Mouse (Mus musculus) neural tube, embryonic 12.5 days (tissue): ENCODE data around the gene Neurod4. TPM values are rescaled to one million over a fixed set of nuclear protein-coding genes. Genes with fewer than 3 reads are reported as not detected.

Experiments used
- ATAC-seq: fragments of 200-750 bp; cut with Nextera tagmentation; 2 replicates; pipeline ENCODE4 v1.8.0; 2017; ENCODE audit warnings: low read depth, mild to moderate bottlenecking, moderate TSS enrichment, moderate library complexity; ENCODE audit not compliant: low FRiP score
- H3K27ac ChIP-seq: fragments of 300-500 bp; sonication (generic); 2 replicates; pipeline ENCODE4 v1.5.1; 2016
- H3K27me3 ChIP-seq: fragments of 300-500 bp; sonication (generic); replicated peaks from 2 replicates; pipeline ENCODE4 v1.6.1; 2016; ENCODE audit warnings: mild to moderate bottlenecking
- H3K36me3 ChIP-seq: fragments of 300-500 bp; sonication (generic); 2 replicates; pipeline ENCODE4 v1.6.1; 2016; ENCODE audit warnings: mild to moderate bottlenecking
- H3K4me1 ChIP-seq: fragments of 300-500 bp; sonication (generic); 2 replicates; pipeline ENCODE4 v1.6.1; 2016
- H3K4me2 ChIP-seq: fragments of 300-500 bp; sonication (generic); replicated peaks from 2 replicates; pipeline ENCODE4 v1.6.1; 2016; ENCODE audit warnings: mild to moderate bottlenecking
- H3K4me3 ChIP-seq: fragments of 300-500 bp; sonication (generic); 2 replicates; pipeline ENCODE4 v1.5.1; 2016
- H3K9ac ChIP-seq: fragments of 300-500 bp; sonication (generic); 2 replicates; pipeline ENCODE4 v1.6.1; 2016; ENCODE audit warnings: mild to moderate bottlenecking
- H3K9me3 ChIP-seq: fragments of 300-500 bp; sonication (generic); 2 replicates; pipeline ENCODE4 v1.6.1; 2016; ENCODE audit warnings: mild to moderate bottlenecking
- WGBS: fragments of 180-500 bp; shearing (Covaris S2); methylation state at CpG from one replicate; pipeline ENCODE4 v1.1.7; 2016; 5-methylcytosine and 5-hydroxymethylcytosine counted together
- polyA plus RNA-seq: library from polyadenylated mRNA; unstranded; fragments of >200 nt; fragmentation: Nextera tagmentation; extraction: Ambion mirVana; gene quantifications from 2 replicates; pipeline ENCODE4 v1.2.1, GENCODE M21; 2016

The Neurod4 gene
- polyA plus RNA-seq, 1 experiment from 2014 or later: 27.6 TPM

DNA sequence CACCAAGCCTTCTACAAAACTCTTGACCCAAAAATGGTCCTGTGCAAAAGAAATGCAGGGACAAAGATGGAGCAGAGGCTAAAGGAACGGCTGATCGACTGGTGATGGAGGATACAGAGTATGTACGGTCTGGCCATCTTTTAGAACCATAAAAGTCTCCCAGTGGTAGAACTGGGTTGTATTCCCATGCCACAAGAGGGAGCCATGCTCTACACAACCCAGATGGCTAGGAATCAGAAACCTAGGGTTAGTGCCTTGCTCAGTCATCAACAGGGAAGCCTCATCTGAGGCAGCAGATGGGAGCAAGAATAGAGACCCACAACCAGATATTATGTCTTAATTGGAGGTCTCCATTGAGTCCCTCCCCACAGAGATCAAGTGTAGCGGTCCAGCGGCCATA is 50.5 kb downstream of the Neurod4 start:
- no peak for ATAC-seq
- H3K4me3 ChIP-seq: no peak overlapping the region
- H3K4me2 ChIP-seq: no peak overlapping the region
- H3K36me3 ChIP-seq: no peaks in the 10 kb centered on the region
- no peak overlapping the region for H3K9ac ChIP-seq
- H3K27ac ChIP-seq: no peak overlapping the region
- WGBS: 87% methylated on average over 5 of the region's 5 CpGs
- no peaks in the 10 kb centered on the region for H3K4me1 ChIP-seq
- H3K27me3 ChIP-seq: no peaks in the 10 kb centered on the region
- no peaks in the 10 kb centered on the region for H3K9me3 ChIP-seq

DNA sequence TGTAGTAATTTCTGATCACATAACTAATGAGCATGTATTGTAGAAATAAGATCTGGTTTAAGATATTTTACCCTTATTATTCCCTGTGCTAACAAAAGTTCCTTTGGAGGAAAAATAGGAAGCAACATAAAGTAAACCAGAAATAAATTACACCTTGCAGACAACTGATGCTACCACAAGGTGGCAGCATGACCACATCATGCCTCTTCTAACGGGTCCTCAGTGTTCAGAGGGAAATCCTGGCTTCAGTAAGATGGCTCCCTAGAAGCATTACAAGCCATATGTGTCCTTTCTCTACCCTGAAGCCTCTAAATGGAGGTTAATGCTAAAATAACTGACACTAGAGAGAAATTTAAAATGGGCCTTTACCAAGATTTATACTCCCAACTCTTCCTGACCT is 51.8 kb downstream of the Neurod4 start:
- no peaks in the 10 kb centered on the region for H3K27me3 ChIP-seq
- no peaks in the 10 kb centered on the region for H3K4me1 ChIP-seq
- peak; percentile 90 for ATAC-seq
- no peak overlapping the region for H3K9ac ChIP-seq
- no peak overlapping the region for H3K27ac ChIP-seq
- no peak overlapping the region for H3K4me3 ChIP-seq
- H3K4me2 ChIP-seq: no peak overlapping the region
- H3K9me3 ChIP-seq: no peaks in the 10 kb centered on the region
- 0% methylated on average over 1 of the region's 1 CpGs for WGBS
- no peaks in the 10 kb centered on the region for H3K36me3 ChIP-seq

DNA sequence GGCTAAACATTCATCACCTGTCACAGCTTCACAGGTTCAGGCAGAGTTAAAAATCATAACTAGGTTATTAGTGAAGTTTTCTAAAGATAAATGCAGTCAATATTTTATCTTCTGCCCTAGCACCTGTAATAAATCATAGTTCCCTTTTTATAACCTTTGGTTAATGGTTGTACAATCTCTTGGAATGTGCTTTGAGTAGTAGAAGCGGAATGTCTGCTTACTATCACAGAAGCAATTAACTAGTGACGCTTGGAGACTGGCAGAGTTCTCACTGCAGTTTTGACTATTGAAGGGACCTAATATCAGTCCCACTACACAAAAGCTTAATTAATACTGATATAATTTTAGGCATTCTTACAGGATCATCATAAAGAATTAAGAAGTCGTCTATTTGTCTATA is 55.0 kb downstream of the Neurod4 start:
- WGBS: 81% methylated on average over 3 of the region's 3 CpGs
- Histone ChIP-seq H3K36me3 (no peaks in the 10 kb centered on the region), H3K4me2 (no peak overlapping the region), H3K9me3 (no peaks in the 10 kb centered on the region), H3K4me3 (no peak overlapping the region), H3K4me1 (no peaks in the 10 kb centered on the region), H3K27ac (no peak overlapping the region), H3K27me3 (no peaks in the 10 kb centered on the region), H3K9ac (no peak overlapping the region)
- ATAC-seq: no peak

Other genes with a start within 250 kb of the Neurod4 start
- not detected in 2 replicates for gene Olfr821, start 249.9 kb downstream of the Neurod4 start, polyA plus RNA-seq
- not detected in 2 replicates for gene Olfr822, start 209.0 kb downstream of the Neurod4 start, polyA plus RNA-seq
- not detected in 2 replicates for gene Olfr823, start 164.9 kb downstream of the Neurod4 start, polyA plus RNA-seq
- not detected in 2 replicates for gene Olfr824, start 150.2 kb downstream of the Neurod4 start, polyA plus RNA-seq
- gene Olfr825, start 113.5 kb downstream of the Neurod4 start, polyA plus RNA-seq: not detected in 2 replicates
- gene Olfr826, start 96.1 kb downstream of the Neurod4 start, polyA plus RNA-seq: not detected in 2 replicates
- gene Olfr827, start 65.8 kb downstream of the Neurod4 start, polyA plus RNA-seq: not detected in 2 replicates
- 0.27 and 0.44 TPM in 2 replicates for gene Tespa1, start 42.6 kb upstream of the Neurod4 start, polyA plus RNA-seq
- 0.01 TPM in 1 of 2 replicates, not detected in the other for gene Vmn2r84, start 114.1 kb upstream of the Neurod4 start, polyA plus RNA-seq
- not detected in 2 replicates for gene Vmn2r85, start 149.5 kb upstream of the Neurod4 start, polyA plus RNA-seq
- not detected in 2 replicates for gene Vmn2r86, start 175.8 kb upstream of the Neurod4 start, polyA plus RNA-seq
- gene Vmn2r87, start 217.2 kb upstream of the Neurod4 start, polyA plus RNA-seq: 0.13 TPM in 1 of 2 replicates, not detected in the other